Mouse (Mus musculus): ENCODE data around the gene Kcnc3. TPM values are rescaled to one million over a fixed set of nuclear protein-coding genes. Genes with fewer than 3 reads are reported as not detected.

Kcnc3 gene
- polyA plus RNA-seq, 1 experiment from 2014 or later = 0.13 TPM

- no peaks in the 10 kb centered on the region for H3K4me1 ChIP-seq
- H3K4me2 ChIP-seq = no peak overlapping the region
- no peak overlapping the region for H3K27ac ChIP-seq
- H3K4me3 ChIP-seq = no peak overlapping the region
- no peak for ATAC-seq
- H3K36me3 ChIP-seq = no peaks in the 10 kb centered on the region
- peaks cover 49% of the 10 kb centered on the region for H3K27me3 ChIP-seq (replicated peaks)
- no peak overlapping the region for H3K9ac ChIP-seq
- 44% methylated on average over 3 of the region's 3 CpGs for WGBS (ENCODE audit: insufficient replicate concordance)
- 0 out of 2 replicates have a peak, but pooled peaks cover 1% of the 10 kb centered on the region for H3K9me3 ChIP-seq (replicated peaks)
Observed at GRCm38 (mm10) chr7:44617059-44617458, 26.6 kb downstream of the Kcnc3 start.

- no peak for ATAC-seq
- Histone ChIP-seq H3K27ac (no peak overlapping the region), H3K4me3 (no peak overlapping the region), H3K27me3 (replicated peaks) (peaks cover 11% of the 10 kb centered on the region), H3K36me3 (no peaks in the 10 kb centered on the region), H3K4me1 (no peaks in the 10 kb centered on the region), H3K9me3 (replicated peaks) (0 out of 2 replicates have a peak, but pooled peaks cover 3% of the 10 kb centered on the region), H3K4me2 (no peak overlapping the region), H3K9ac (no peak overlapping the region)
- 40% methylated on average over 18 of the region's 18 CpGs for WGBS (ENCODE audit: insufficient replicate concordance)
Observed at GRCm38 (mm10) chr7:44623714-44624542, 33.5 kb downstream of the Kcnc3 start.

GRCm38 (mm10) chr7:44624543-44624826, 34.0 kb downstream of the Kcnc3 start:
- ATAC-seq = no peak
- no peaks in the 10 kb centered on the region for H3K4me1 ChIP-seq
- 0 out of 2 replicates have a peak, but pooled peaks cover 3% of the 10 kb centered on the region for H3K9me3 ChIP-seq (replicated peaks)
- WGBS (ENCODE audit: insufficient replicate concordance) = 59% methylated on average over 3 of the region's 3 CpGs
- H3K27me3 ChIP-seq (replicated peaks) = peaks cover 11% of the 10 kb centered on the region
- no peak overlapping the region for H3K4me3 ChIP-seq
- H3K9ac ChIP-seq = no peak overlapping the region
- H3K36me3 ChIP-seq = no peaks in the 10 kb centered on the region
- H3K27ac ChIP-seq = no peak overlapping the region
- no peak overlapping the region for H3K4me2 ChIP-seq

- H3K4me1 ChIP-seq = no peaks in the 10 kb centered on the region
- H3K9ac ChIP-seq = no peak overlapping the region
- no peak for ATAC-seq
- no peaks in the 10 kb centered on the region for H3K36me3 ChIP-seq
- H3K4me2 ChIP-seq = no peak overlapping the region
- H3K27me3 ChIP-seq (replicated peaks) = peaks cover 13% of the 10 kb centered on the region
- no peak overlapping the region for H3K27ac ChIP-seq
- 44% methylated on average over 14 of the region's 14 CpGs for WGBS (ENCODE audit: insufficient replicate concordance)
- H3K4me3 ChIP-seq = no peak overlapping the region
- H3K9me3 ChIP-seq (replicated peaks) = 0 out of 2 replicates have a peak, but pooled peaks cover 3% of the 10 kb centered on the region
Observed at GRCm38 (mm10) chr7:44624828-44625227, 34.4 kb downstream of the Kcnc3 start.

GRCm38 (mm10) chr7:44625241-44626067, 35.0 kb downstream of the Kcnc3 start:
- no peak for ATAC-seq
- Histone ChIP-seq H3K27me3 (replicated peaks) (peaks cover 18% of the 10 kb centered on the region), H3K4me1 (no peaks in the 10 kb centered on the region), H3K4me2 (no peak overlapping the region), H3K9me3 (replicated peaks) (0 out of 2 replicates have a peak, but pooled peaks cover 3% of the 10 kb centered on the region), H3K9ac (no peak overlapping the region), H3K4me3 (no peak overlapping the region), H3K36me3 (no peaks in the 10 kb centered on the region), H3K27ac (no peak overlapping the region)
- WGBS (ENCODE audit: insufficient replicate concordance) = 68% methylated on average over 13 of the region's 13 CpGs

GRCm38 (mm10) chr7:44626068-44626385, 35.6 kb downstream of the Kcnc3 start:
- Histone ChIP-seq H3K27ac (no peak overlapping the region), H3K4me3 (no peak overlapping the region), H3K9me3 (replicated peaks) (0 out of 2 replicates have a peak, but pooled peaks cover 3% of the 10 kb centered on the region), H3K9ac (no peak overlapping the region), H3K4me2 (no peak overlapping the region), H3K27me3 (replicated peaks) (peaks cover 21% of the 10 kb centered on the region), H3K4me1 (no peaks in the 10 kb centered on the region), H3K36me3 (no peaks in the 10 kb centered on the region)
- no peak for ATAC-seq
- 26% methylated on average over 1 of the region's 1 CpGs for WGBS (ENCODE audit: insufficient replicate concordance)

GRCm38 (mm10) chr7:44626966-44627365, 36.5 kb downstream of the Kcnc3 start:
- no peak overlapping the region for H3K27ac ChIP-seq
- H3K9ac ChIP-seq = no peak overlapping the region
- no peaks in the 10 kb centered on the region for H3K4me1 ChIP-seq
- no peak overlapping the region for H3K4me3 ChIP-seq
- WGBS (ENCODE audit: insufficient replicate concordance) = 76% methylated on average over 11 of the region's 13 CpGs
- peaks cover 23% of the 10 kb centered on the region for H3K27me3 ChIP-seq (replicated peaks)
- H3K4me2 ChIP-seq = no peak overlapping the region
- no peaks in the 10 kb centered on the region for H3K36me3 ChIP-seq
- ATAC-seq = no peak
- 0 out of 2 replicates have a peak, but pooled peaks cover 3% of the 10 kb centered on the region for H3K9me3 ChIP-seq (replicated peaks)

- H3K27me3 ChIP-seq (replicated peaks) = peaks cover 39% of the 10 kb centered on the region
- 69% methylated on average over 15 of the region's 15 CpGs for WGBS (ENCODE audit: insufficient replicate concordance)
Observed at GRCm38 (mm10) chr7:44628402-44629034, 38.1 kb downstream of the Kcnc3 start.

GRCm38 (mm10) chr7:44630437-44630836, 40.0 kb downstream of the Kcnc3 start:
- H3K4me1 ChIP-seq = no peaks in the 10 kb centered on the region
- H3K9ac ChIP-seq = no peak overlapping the region
- no peaks in the 10 kb centered on the region for H3K36me3 ChIP-seq
- H3K27ac ChIP-seq = no peak overlapping the region
- H3K4me3 ChIP-seq = no peak overlapping the region
- H3K9me3 ChIP-seq (replicated peaks) = no peaks in the 10 kb centered on the region
- 54% methylated on average over 13 of the region's 13 CpGs for WGBS (ENCODE audit: insufficient replicate concordance)
- no peak for ATAC-seq
- peaks cover 45% of the 10 kb centered on the region for H3K27me3 ChIP-seq (replicated peaks)
- H3K4me2 ChIP-seq = no peak overlapping the region

More at GRCm38 (mm10) chr7:44628402-44629034, 38.1 kb downstream of the Kcnc3 start:
- no peaks in the 10 kb centered on the region for H3K36me3 ChIP-seq
- H3K9me3 ChIP-seq (replicated peaks) = no peaks in the 10 kb centered on the region
- H3K4me3 ChIP-seq = no peak overlapping the region
- no peak overlapping the region for H3K27ac ChIP-seq
- no peak overlapping the region for H3K9ac ChIP-seq
- H3K4me2 ChIP-seq = no peak overlapping the region
- ATAC-seq = no peak
- no peaks in the 10 kb centered on the region for H3K4me1 ChIP-seq

GRCm38 (mm10) chr7:44632676-44633075, 42.2 kb downstream of the Kcnc3 start:
- H3K4me2 ChIP-seq = no peak overlapping the region
- H3K9ac ChIP-seq = no peak overlapping the region
- no peaks in the 10 kb centered on the region for H3K4me1 ChIP-seq
- no peak overlapping the region for H3K27ac ChIP-seq
- no peak for ATAC-seq
- H3K4me3 ChIP-seq = no peak overlapping the region
- H3K27me3 ChIP-seq (replicated peaks) = peaks cover 49% of the 10 kb centered on the region
- H3K36me3 ChIP-seq = no peaks in the 10 kb centered on the region
- WGBS (ENCODE audit: insufficient replicate concordance) = 30% methylated on average over 13 of the region's 13 CpGs
- H3K9me3 ChIP-seq (replicated peaks) = no peaks in the 10 kb centered on the region

- WGBS (ENCODE audit: insufficient replicate concordance) = 14% methylated on average over 15 of the region's 15 CpGs
- Histone ChIP-seq H3K4me1 (no peaks in the 10 kb centered on the region), H3K9ac (no peak overlapping the region), H3K27me3 (replicated peaks) (peaks cover 56% of the 10 kb centered on the region), H3K27ac (no peak overlapping the region), H3K4me3 (no peak overlapping the region), H3K9me3 (replicated peaks) (no peaks in the 10 kb centered on the region), H3K4me2 (no peak overlapping the region), H3K36me3 (no peaks in the 10 kb centered on the region)
- ATAC-seq = no peak
Observed at GRCm38 (mm10) chr7:44633407-44633806, 42.9 kb downstream of the Kcnc3 start.

- Histone ChIP-seq H3K9ac (no peak overlapping the region), H3K4me2 (no peak overlapping the region), H3K27ac (no peak overlapping the region), H3K27me3 (replicated peaks) (peaks cover 79% of the 10 kb centered on the region), H3K36me3 (no peaks in the 10 kb centered on the region), H3K9me3 (replicated peaks) (no peaks in the 10 kb centered on the region), H3K4me1 (no peaks in the 10 kb centered on the region), H3K4me3 (no peak overlapping the region)
- no peak for ATAC-seq
- WGBS (ENCODE audit: insufficient replicate concordance) = 64% methylated on average over 9 of the region's 9 CpGs
Observed at GRCm38 (mm10) chr7:44636684-44637083, 46.2 kb downstream of the Kcnc3 start.
